Mouse (Mus musculus) heart, adult 2 months (tissue): ENCODE measurements around the gene Zfp428. TPM values are rescaled to one million over a fixed set of nuclear protein-coding genes. Genes with fewer than 3 reads are reported as not detected.
A peak's percentile ranks its signal among the peaks of the same experiment; 100 is the strongest.

Source experiments
- DNase-seq, 2 experiments: peaks; one replicate each; pipeline ENCODE4 v3.0.0; 2021
- H3K27ac ChIP-seq: fragments of 200-600 bp; 2 replicates; pipeline ENCODE4 v1.8.1; 2022
- H3K27me3 ChIP-seq: fragments of 200-500 bp; 2 replicates; pipeline ENCODE4 v1.6.1; 2012; ENCODE audit warnings: mild to moderate bottlenecking, low read length, inconsistent platforms, mixed read lengths; ENCODE audit not compliant: control insufficient read depth, insufficient read depth
- H3K36me3 ChIP-seq: fragments of 200-500 bp; 2 replicates; pipeline ENCODE4 v1.6.1; 2012; ENCODE audit warnings: low read length, inconsistent platforms; ENCODE audit not compliant: control insufficient read depth, insufficient read depth
- H3K4me1 ChIP-seq: fragments of 200-500 bp; 2 replicates; pipeline ENCODE4 v1.6.1; 2011; ENCODE audit warnings: low read length; ENCODE audit not compliant: control insufficient read depth, insufficient read depth
- H3K4me3 ChIP-seq: fragments of 200-600 bp; 2 replicates; pipeline ENCODE4 v1.8.1; 2022
- H3K79me2 ChIP-seq: fragments of 200-500 bp; replicated peaks from 2 replicates; pipeline ENCODE4 v1.6.1; 2012; ENCODE audit warnings: mild to moderate bottlenecking, inconsistent platforms, low read length, moderate library complexity, mixed read lengths; ENCODE audit not compliant: control insufficient read depth, insufficient read depth
- H3K9ac ChIP-seq: fragments of 200-500 bp; 2 replicates; pipeline ENCODE4 v1.6.1; 2012; ENCODE audit warnings: low read depth, mild to moderate bottlenecking, control low read depth, inconsistent platforms, low read length, mixed read lengths
- CTCF ChIP-seq: fragments of 200-600 bp; IDR thresholded peaks from 2 replicates; pipeline ENCODE4 v1.8.1; 2022; ENCODE audit warnings: antibody characterized with exemption, mild to moderate bottlenecking, moderate library complexity
- EP300 ChIP-seq: fragments of 200-500 bp; IDR thresholded peaks from 2 replicates; pipeline ENCODE4 v1.6.1; 2011; ENCODE audit warnings: low read depth, low read length, control low read depth; ENCODE audit not compliant: insufficient read depth
- POLR2A ChIP-seq: fragments of 200-500 bp; IDR thresholded peaks from 2 replicates; pipeline ENCODE4 v1.6.1; 2011; ENCODE audit warnings: mild to moderate bottlenecking, low read depth, low read length, control low read depth; ENCODE audit not compliant: insufficient read depth
- WGBS: fragments of 180-500 bp; shearing (Covaris S2); methylation state at CpG from one replicate; pipeline ENCODE4 v1.1.7; 2018; 5-methylcytosine and 5-hydroxymethylcytosine counted together
- intact Hi-C: fragments of 180-260 bp; cut with DNase I; formaldehyde crosslinking; loops from one replicate; pipeline ENCODE4 v1.15.1; 2025
- long read RNA-seq: library from polyadenylated mRNA; stranded (forward); transcript quantifications from one replicate; pipeline ENCODE4 v2.0.0, GENCODE M21; 2021
- polyA plus RNA-seq: library from polyadenylated mRNA; depleted of rRNA; stranded (reverse); fragments of >200 nt; gene quantifications from 2 replicates; pipeline ENCODE4 v1.2.3, GENCODE M21; 2012; rRNA removed
- total RNA-seq, 2 experiments: library from RNA; stranded (reverse); gene quantifications; 2 replicates each; pipeline ENCODE4 v1.2.3; 2021

The Zfp428 gene
- total RNA-seq (10 to 100 TPM; 14.5 to 14.9 TPM), polyA plus RNA-seq (12.3 and 28.7 TPM in 2 replicates)
- long read RNA-seq, partial matches to known transcripts, result 0 of 5 reads
- long read RNA-seq, other reads (novel, unspliced or antisense), result 1 of 5 reads

DNA sequence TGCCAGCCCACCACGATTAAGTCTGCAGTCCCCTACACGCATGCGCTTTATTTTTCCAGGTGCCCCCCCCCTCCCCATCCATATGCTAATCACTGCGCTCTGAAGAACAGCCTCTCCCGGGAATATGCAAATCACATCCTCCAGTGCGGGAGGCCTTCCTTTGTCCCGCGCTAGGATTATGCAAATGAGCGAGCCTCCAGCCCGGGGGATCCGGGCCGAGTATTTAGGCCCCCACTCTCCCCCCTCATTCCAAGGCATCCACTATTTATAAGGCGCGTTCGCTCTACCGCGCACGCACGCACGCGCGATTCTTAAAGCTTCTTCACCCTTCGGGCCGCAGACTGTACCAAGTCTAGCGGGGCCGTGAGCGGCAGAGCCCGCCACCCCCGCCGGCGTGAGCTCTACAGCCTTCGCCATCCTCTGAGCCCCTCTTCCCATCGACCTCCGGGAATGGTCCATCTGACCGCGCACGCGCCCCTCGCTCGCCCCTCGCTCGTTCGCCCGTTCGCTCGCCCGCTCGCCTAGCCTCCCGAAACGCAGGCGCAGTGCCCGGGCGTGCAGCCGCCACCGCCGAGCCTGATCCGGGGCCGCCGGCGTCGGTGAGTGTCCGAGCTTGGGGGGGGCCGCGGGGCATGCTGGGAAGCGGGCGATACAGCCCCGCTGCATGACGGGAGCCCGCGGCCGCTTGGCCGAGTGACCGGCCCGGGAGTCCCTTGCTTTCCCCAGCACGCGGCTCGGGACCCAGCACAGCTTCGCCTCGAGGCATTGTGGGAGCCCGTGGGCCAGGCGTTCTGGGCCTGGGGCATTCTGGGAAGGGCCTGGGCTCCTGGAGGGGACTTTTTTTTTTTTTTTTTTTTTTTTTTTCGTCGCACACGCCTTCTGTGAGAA lies at the start of gene Zfp428:
Gene Zfp428 (plus strand): TSS at position 169 of the 888 bp plus-strand sequence.
- peak; percentile 92 for DNase-seq
- intact Hi-C loops, result loop anchor here (1.0 to 5.0 kb wide), 3 partner anchors 23 to 35 kb away; partner anchors contain the start of genes Cadm4 and Irgq
- Histone ChIP-seq H3K36me3 (no peaks in the 10 kb centered on the region), H3K4me1 (0 out of 2 replicates have a peak, but pooled peaks cover 1% of the 10 kb centered on the region), H3K27ac (peak within 1 kb of the TSS; percentile 91), H3K27me3 (no peaks in the 10 kb centered on the region), H3K4me3 (peak within 1 kb of the TSS; percentile 92), H3K9ac (peak within 1 kb of the TSS; percentile 95), H3K79me2 (no peaks in the 10 kb centered on the region)
- TF ChIP-seq POLR2A (peak; percentile 58), CTCF (no peak)
- WGBS, result under 1% methylated on average over 84 of the region's 84 CpGs

- Histone ChIP-seq H3K27me3 (no peaks in the 10 kb centered on the region), H3K36me3 (no peaks in the 10 kb centered on the region), H3K79me2 (no peaks in the 10 kb centered on the region), H3K4me3 (no peak overlapping the region), H3K27ac (peak overlapping the region; percentile 38; the same call in 1 of the 2 replicates), H3K4me1 (peaks cover 17% of the 10 kb centered on the region), H3K9ac (no peak overlapping the region)
- TF ChIP-seq EP300, result no peak
- no peak for TF ChIP-seq POLR2A
- no peak for TF ChIP-seq CTCF
- peak in 1 of 2 experiments; percentile 41 for DNase-seq
- intact Hi-C loops, result no loop called here
- 72% methylated on average over 10 of the region's 10 CpGs for WGBS
Observed at GRCm38 (mm10) chr7:24457726-24458370, 49.0 kb upstream of the Zfp428 start.

DNA sequence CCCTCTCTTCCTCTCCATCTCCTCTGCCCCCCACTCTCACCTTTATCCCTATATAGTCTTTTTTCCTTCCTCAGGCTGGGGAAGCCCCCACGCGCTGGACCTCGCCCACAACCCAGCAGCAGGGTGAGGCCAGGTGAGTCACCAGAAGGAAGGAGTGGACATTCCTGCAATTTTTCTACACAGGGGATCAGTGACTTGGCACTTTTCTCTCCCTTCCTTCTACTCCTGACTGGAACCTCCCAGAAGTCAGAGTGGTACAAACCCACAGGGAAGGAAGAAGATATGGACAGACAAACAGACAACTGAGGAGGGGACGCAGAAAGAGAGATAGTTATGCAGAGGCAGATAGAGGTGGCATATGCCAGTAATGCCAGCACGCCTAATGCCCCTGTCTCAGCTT lies 47.4 kb upstream of the Zfp428 start:
- Histone ChIP-seq H3K79me2 (no peaks in the 10 kb centered on the region), H3K27ac (peak overlapping the region; percentile 36), H3K27me3 (no peaks in the 10 kb centered on the region), H3K4me3 (no peak overlapping the region), H3K9ac (no peak overlapping the region), H3K4me1 (peaks cover 17% of the 10 kb centered on the region), H3K36me3 (no peaks in the 10 kb centered on the region)
- TF ChIP-seq POLR2A, result no peak
- TF ChIP-seq EP300, result no peak
- TF ChIP-seq CTCF, result no peak
- 47% methylated on average over 5 of the region's 5 CpGs for WGBS
- intact Hi-C loops, result no loop called here
- DNase-seq, result no peak

- H3K36me3 ChIP-seq, result no peaks in the 10 kb centered on the region
- peak; percentile 50 to 69 for DNase-seq
- TF ChIP-seq CTCF, result no peak
- TF ChIP-seq POLR2A, result no peak
- TF ChIP-seq EP300, result no peak
- no peak overlapping the region for H3K9ac ChIP-seq
- H3K4me1 ChIP-seq, result peaks cover 17% of the 10 kb centered on the region
- H3K27me3 ChIP-seq, result no peaks in the 10 kb centered on the region
- peak overlapping the region; percentile 36 for H3K27ac ChIP-seq
- H3K4me3 ChIP-seq, result no peak overlapping the region
- intact Hi-C loops, result no loop called here
- no peaks in the 10 kb centered on the region for H3K79me2 ChIP-seq
- 23% methylated on average over 3 of the region's 3 CpGs for WGBS
Observed at GRCm38 (mm10) chr7:24459843-24460242, 47.0 kb upstream of the Zfp428 start.

GRCm38 (mm10) chr7:24461376-24462051 lies 45.3 kb upstream of the Zfp428 start:
- no peaks in the 10 kb centered on the region for H3K79me2 ChIP-seq
- peak; percentile 39 to 40 for DNase-seq
- no peak overlapping the region for H3K4me3 ChIP-seq
- H3K27ac ChIP-seq, result peak overlapping the region; percentile 61
- 23% methylated on average over 14 of the region's 14 CpGs for WGBS
- intact Hi-C loops, result no loop called here
- TF ChIP-seq CTCF (no peak), EP300 (0 out of 2 replicates have a peak, but pooled peaks have one; percentile 31)
- peaks cover 11% of the 10 kb centered on the region for H3K4me1 ChIP-seq
- H3K27me3 ChIP-seq, result no peaks in the 10 kb centered on the region
- no peaks in the 10 kb centered on the region for H3K36me3 ChIP-seq
- no peak overlapping the region for H3K9ac ChIP-seq
